Mouse (Mus musculus) lung, adult 2 months (tissue): Measurements from ENCODE around the gene Oaf. TPM values are rescaled to one million over a fixed set of nuclear protein-coding genes. Genes with fewer than 3 reads are reported as not detected.

Source experiments
- DNase-seq: peaks from one replicate; pipeline ENCODE4 v3.0.0; 2022
- H3K4me1 ChIP-seq: fragments of 200-500 bp; 2 replicates; pipeline ENCODE4 v1.6.1; 2011; ENCODE audit warnings: low read length; ENCODE audit not compliant: control insufficient read depth, insufficient read depth
- H3K4me3 ChIP-seq: fragments of 200-500 bp; replicated peaks from 2 replicates; pipeline ENCODE3; 2011; ENCODE audit warnings: low read depth, mild to moderate bottlenecking, control low read depth, low read length; ENCODE audit errors: extremely low read depth
- CTCF ChIP-seq: fragments of 200-500 bp; IDR thresholded peaks from 2 replicates; pipeline ENCODE4 v1.5.1; 2011; ENCODE audit warnings: mild to moderate bottlenecking, low read length, control low read depth; ENCODE audit not compliant: insufficient read depth
- POLR2A ChIP-seq: fragments of 200-500 bp; IDR thresholded peaks from 2 replicates; pipeline ENCODE4 v1.6.1; 2011; ENCODE audit warnings: low read depth, mild to moderate bottlenecking, control low read depth, low read length, borderline replicate concordance; ENCODE audit errors: extremely low read depth
- WGBS: fragments of 180-500 bp; shearing (Covaris S2); methylation state at CpG from one replicate; pipeline ENCODE4 v1.1.7; 2018; 5-methylcytosine and 5-hydroxymethylcytosine counted together
- polyA plus RNA-seq: library from polyadenylated mRNA; depleted of rRNA; stranded (reverse); fragments of >200 nt; gene quantifications from 2 replicates; pipeline ENCODE4 v1.2.3, GENCODE M21; 2012

Oaf gene
- polyA plus RNA-seq, 1 experiment = 10.1 TPM

DNA sequence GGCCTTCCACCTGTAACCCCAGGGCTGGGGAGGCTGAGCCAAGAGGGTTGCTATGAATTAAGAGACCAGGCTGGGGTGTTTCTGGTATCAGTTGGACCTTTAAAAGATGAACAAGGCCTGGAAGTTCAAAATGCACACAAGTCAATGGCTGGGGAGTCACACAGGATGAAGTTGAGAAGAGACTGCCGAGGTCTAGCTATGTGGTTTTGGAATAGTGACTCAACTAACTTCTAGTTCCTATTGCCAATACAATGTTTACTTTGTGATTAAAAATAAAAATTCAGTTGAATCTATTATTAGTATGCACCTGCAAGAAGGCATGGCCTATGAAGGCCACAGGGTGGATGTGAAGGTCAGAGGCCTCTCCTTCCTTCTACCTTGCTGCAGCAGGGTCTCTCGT is 12.1 kb upstream of the Oaf start:
- no peak overlapping the region for H3K4me3 ChIP-seq
- TF ChIP-seq CTCF (no peak), POLR2A (no peak)
- DNase-seq = no peak
- H3K4me1 ChIP-seq = no peaks in the 10 kb centered on the region
- WGBS = 71% methylated on average over 2 of the region's 2 CpGs

DNA sequence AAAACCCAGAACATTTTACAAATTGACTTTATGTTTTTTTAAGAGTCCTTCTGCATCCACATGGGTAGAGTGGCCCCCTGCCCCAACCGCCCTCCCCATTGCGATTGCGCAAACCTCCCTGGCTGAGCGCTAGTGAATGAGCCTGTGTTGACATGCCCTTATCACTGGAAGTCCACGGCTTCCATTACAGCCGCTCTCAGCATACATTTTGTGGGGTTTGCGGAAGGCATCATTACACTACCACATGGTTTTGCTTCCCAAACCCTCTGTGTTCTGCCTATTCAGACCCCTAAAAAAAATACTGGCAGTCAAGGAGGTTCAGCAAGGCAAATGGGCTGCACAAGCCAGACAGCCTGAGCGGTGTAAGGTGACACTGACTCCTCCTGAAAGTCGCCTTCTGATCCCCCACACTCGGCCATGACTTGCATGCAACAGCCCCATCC is 7.0 kb upstream of the Oaf start:
- TF ChIP-seq POLR2A (no peak), CTCF (no peak)
- WGBS = 29% methylated on average over 10 of the region's 10 CpGs
- no peak overlapping the region for H3K4me3 ChIP-seq
- no peak for DNase-seq
- no peaks in the 10 kb centered on the region for H3K4me1 ChIP-seq

DNA sequence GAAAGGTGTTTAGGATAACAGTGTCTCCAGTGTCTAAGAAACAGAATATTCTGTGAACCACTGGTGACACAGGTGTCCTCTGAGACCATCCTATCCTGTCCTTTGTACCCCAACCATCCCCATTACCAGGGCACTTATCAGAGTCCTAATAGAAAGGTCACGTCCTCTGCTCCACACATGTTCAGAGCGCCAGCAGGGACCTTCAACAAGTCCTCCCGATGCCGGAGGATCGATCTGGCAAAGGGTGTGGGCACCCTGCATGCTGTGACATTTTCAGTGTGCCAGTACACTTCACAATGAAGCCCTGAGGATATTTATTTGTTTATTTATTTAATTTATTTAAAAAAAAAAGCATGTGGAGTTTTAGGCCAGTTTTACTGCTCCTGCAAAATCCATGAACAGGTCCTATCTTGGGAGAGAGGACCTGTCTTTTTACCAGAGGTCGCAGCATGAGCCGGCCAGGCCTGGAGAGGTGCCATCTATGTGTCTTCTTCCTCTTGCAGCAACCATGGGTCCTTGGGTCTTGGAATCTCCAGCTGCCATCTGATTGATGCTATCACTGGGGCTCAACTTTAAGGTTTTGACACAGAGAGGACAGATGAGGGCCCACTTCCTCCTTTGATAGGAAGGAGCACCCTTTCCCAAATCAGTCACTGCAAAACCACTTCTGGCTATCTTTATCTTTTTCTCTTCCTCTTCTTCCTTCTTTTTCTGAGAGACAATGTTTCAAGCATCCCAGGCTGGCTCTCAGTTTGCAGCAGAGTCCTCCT is 6.3 kb upstream of the Oaf start:
- no peaks in the 10 kb centered on the region for H3K4me1 ChIP-seq
- 76% methylated on average over 7 of the region's 7 CpGs for WGBS
- DNase-seq = no peak
- TF ChIP-seq POLR2A = no peak
- TF ChIP-seq CTCF = no peak
- no peak overlapping the region for H3K4me3 ChIP-seq

DNA sequence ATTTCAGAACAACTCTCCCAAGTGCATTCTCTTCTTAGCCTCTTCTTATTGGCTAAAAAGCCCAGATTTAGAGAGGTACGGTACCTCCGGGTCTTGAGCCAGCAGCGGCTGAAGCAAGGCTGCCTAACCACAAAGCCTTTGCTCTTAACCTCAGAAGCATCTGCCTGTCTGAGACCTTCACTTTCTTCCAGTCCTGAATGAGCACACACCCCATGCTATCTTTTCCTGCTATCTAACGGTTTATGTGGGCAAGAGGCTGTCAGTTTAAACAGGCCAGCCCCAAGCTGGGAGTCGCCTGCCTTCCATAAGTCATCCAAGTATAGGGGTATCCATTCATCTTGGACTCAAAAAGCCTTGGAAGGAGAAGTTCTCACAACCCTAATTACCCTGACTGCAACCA is 2.7 kb upstream of the Oaf start:
- WGBS = 66% methylated on average over 5 of the region's 5 CpGs
- no peaks in the 10 kb centered on the region for H3K4me1 ChIP-seq
- DNase-seq = no peak
- no peak overlapping the region for H3K4me3 ChIP-seq
- TF ChIP-seq CTCF (no peak), POLR2A (no peak)

DNA sequence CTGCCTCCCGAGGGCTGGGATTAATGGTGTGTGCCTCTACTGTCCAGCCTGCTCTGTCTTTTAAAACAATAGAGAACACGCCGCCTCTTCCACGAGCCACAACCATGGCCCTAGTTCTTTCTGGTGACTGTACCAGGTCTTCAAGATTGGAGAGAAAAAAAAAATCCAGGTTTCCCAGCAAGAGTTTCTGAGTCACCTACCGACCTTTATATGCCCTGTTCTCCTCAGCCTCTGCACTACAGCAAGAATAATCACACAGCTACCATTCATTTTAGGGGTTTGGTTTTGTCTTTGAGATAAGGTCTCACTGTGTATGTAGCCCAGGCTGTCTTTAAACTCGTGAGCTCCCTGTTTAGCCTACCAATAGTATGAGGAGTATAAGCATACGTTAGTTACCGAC is 2.3 kb upstream of the Oaf start:
- no peak overlapping the region for H3K4me3 ChIP-seq
- no peaks in the 10 kb centered on the region for H3K4me1 ChIP-seq
- DNase-seq = no peak
- TF ChIP-seq POLR2A = no peak
- TF ChIP-seq CTCF = no peak
- 88% methylated on average over 8 of the region's 8 CpGs for WGBS

DNA sequence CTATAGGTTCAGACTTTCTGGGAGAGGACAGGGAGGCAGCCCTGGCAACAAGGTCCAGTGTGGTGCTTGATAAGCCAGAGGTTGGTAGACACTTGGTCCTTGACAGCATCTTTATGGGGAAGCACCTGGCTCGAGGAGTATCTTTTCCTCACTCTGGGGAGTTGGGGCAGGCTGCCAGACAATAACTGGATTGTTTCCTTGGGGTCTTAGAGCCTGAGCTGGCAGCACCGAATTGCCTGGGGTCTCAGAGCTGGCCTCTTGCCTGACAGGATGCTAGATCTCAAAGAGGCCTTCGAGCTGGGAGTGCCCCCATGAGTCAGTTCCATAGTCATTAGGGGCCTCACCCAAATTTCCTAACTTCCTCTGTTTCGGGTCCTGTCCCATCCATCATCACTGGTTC is 1.6 kb upstream of the Oaf start:
- no peaks in the 10 kb centered on the region for H3K4me1 ChIP-seq
- no peak for DNase-seq
- WGBS = 37% methylated on average over 4 of the region's 4 CpGs
- H3K4me3 ChIP-seq = no peak overlapping the region
- no peak for TF ChIP-seq POLR2A
- TF ChIP-seq CTCF = no peak

DNA sequence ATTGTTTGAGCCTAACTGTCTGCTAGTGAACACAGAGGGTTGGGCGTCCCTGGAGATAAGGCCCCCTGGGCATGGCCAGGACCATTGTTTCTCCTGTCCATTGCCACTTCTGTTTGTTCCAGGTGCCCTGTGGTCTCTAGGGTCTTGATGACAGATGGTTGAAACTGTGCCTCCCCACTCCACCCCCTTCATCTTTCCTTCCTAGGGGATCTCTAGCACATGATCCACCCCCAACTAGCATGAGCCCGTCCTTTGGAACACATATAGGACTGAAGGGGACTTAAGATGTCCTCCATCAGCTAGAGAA is 836 bp upstream of the Oaf start:
- DNase-seq = no peak
- H3K4me1 ChIP-seq = no peaks in the 10 kb centered on the region
- TF ChIP-seq POLR2A (no peak), CTCF (no peak)
- 75% methylated on average over 2 of the region's 2 CpGs for WGBS
- no peak overlapping the region for H3K4me3 ChIP-seq

DNA sequence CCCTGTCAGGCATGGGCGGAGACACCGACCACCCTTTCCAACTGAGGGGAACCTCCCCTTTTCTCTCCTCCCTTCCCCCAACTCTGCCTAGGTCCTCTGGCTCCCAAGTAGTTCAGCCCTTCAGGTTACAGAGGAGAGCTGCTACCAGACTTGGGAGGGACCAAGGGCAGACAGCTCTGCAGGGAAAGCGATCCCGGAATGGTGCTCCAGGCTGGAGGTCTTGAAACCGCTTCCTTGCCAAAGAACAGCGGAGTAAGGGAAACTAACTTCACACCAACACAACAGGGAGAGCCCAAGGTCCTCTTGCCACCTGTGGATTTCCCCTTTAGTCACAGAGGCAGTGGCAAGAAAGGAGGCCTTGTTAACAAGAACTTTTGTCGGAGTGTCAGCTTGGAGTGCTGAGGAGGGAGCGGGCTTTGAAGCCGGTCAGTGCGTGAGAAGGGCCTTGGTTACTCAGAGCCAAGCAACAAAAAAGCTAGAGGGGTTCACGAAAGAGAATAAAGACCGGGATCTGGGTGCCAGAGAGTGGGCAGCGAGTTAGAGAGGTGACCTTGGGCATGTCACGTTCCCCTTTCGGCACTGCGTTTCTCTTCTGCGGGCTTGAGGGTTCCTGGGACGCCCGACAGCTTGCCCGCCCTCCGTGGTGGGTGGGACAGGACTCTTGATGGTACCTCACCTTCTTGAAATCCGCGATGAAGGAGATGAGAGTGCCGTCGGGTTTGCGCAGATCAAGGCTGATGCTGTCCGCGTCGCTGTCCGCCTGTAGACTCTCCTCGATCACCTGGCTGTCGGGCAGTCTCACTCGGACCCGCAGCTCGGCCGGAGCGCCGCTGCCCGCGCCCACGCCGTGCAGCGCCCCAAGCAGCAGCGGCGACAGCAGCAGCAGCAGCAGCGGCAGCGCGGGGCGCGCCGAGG is 823 bp downstream of the Oaf start:
- no peaks in the 10 kb centered on the region for H3K4me1 ChIP-seq
- TF ChIP-seq CTCF (no peak), POLR2A (no peak)
- 5% methylated on average over 50 of the region's 51 CpGs for WGBS
- H3K4me3 ChIP-seq = peak overlapping the region; percentile 70
- peak; percentile 17 for DNase-seq

DNA sequence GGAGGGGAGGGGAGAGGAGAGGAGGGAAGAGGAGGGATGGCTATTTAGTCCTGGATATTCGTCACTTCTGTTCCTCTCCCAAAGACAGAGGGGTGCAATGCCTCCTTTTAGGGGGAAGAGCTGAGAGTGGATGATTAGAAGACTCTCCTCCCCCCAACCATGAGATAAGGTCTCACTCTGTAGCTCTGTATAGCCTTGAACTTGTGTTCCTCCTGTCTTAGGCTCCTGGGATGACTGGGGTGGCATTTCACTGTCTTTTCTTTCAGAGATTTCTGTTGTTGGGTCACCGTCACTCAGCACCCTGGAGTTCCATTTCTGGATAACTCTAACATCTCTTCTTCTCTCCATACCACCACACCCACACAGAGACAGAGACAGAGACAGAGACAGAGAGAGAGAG is 1.5 kb downstream of the Oaf start:
- no peak for TF ChIP-seq CTCF
- no peak for TF ChIP-seq POLR2A
- DNase-seq = no peak
- Histone ChIP-seq H3K4me3 (no peak overlapping the region), H3K4me1 (no peaks in the 10 kb centered on the region)
- 77% methylated on average over 2 of the region's 2 CpGs for WGBS
